Mouse (Mus musculus) heart, embryonic 13.5 days (tissue): ENCODE measurements around the gene Emilin1. TPM values are rescaled to one million over a fixed set of nuclear protein-coding genes. Genes with fewer than 3 reads are reported as not detected.

Source experiments
- ATAC-seq: fragments of 200-750 bp; cut with Nextera tagmentation; 2 replicates; pipeline ENCODE4 v1.8.0; 2017; ENCODE audit warnings: moderate TSS enrichment; ENCODE audit not compliant: insufficient number of reproducible peaks, low FRiP score, low TSS enrichment; ENCODE audit errors: extremely low read depth
- H3K27ac ChIP-seq: fragments of 300-500 bp; sonication (generic); replicated peaks from 2 replicates; pipeline ENCODE4 v1.5.1; 2015; ENCODE audit warnings: moderate library complexity, mild to moderate bottlenecking, inconsistent platforms
- H3K27me3 ChIP-seq: fragments of 300-500 bp; sonication (generic); replicated peaks from 2 replicates; pipeline ENCODE4 v1.6.1; 2015; ENCODE audit warnings: mild to moderate bottlenecking, inconsistent platforms
- H3K36me3 ChIP-seq: fragments of 300-500 bp; sonication (generic); 2 replicates; pipeline ENCODE4 v1.6.1; 2015; ENCODE audit warnings: mild to moderate bottlenecking, inconsistent platforms
- H3K4me1 ChIP-seq: fragments of 300-500 bp; sonication (generic); 2 replicates; pipeline ENCODE4 v1.6.1; 2015; ENCODE audit warnings: inconsistent platforms
- H3K4me2 ChIP-seq: fragments of 300-500 bp; sonication (generic); 2 replicates; pipeline ENCODE4 v1.6.1; 2015; ENCODE audit warnings: inconsistent platforms, mild to moderate bottlenecking, moderate library complexity
- H3K4me3 ChIP-seq: fragments of 300-500 bp; sonication (generic); 2 replicates; pipeline ENCODE4 v1.5.1; 2015; ENCODE audit warnings: moderate library complexity, mild to moderate bottlenecking, inconsistent platforms
- H3K9ac ChIP-seq: fragments of 300-500 bp; sonication (generic); 2 replicates; pipeline ENCODE4 v1.6.1; 2015; ENCODE audit warnings: inconsistent platforms, mild to moderate bottlenecking, moderate library complexity
- H3K9me3 ChIP-seq: fragments of 300-500 bp; sonication (generic); 2 replicates; pipeline ENCODE4 v1.6.1; 2016; ENCODE audit warnings: inconsistent platforms
- WGBS: fragments of 180-500 bp; shearing (Covaris S2); methylation state at CpG from one replicate; pipeline ENCODE4 v1.1.7; 2015; ENCODE audit warnings: mixed read lengths; 5-methylcytosine and 5-hydroxymethylcytosine counted together
- polyA plus RNA-seq: library from polyadenylated mRNA; unstranded; fragments of >200 nt; fragmentation: Nextera tagmentation; extraction: Ambion mirVana; gene quantifications from 2 replicates; pipeline ENCODE4 v1.2.1, GENCODE M21; 2015

Gene Emilin1
- polyA plus RNA-seq, 1 experiment from 2014 or later, result 168 TPM

- Histone ChIP-seq H3K36me3 (peaks cover 37% of the 10 kb centered on the region), H3K4me3 (peak within 1 kb of the TSS; percentile 83), H3K4me1 (peaks cover 71% of the 10 kb centered on the region), H3K27me3 (no peaks in the 10 kb centered on the region), H3K4me2 (peak within 1 kb of the TSS; percentile 95), H3K9ac (peak within 1 kb of the TSS; percentile 94), H3K9me3 (no peaks in the 10 kb centered on the region), H3K27ac (peak within 1 kb of the TSS; percentile 99)
- WGBS, result under 1% methylated on average over 58 of the region's 58 CpGs
- peak; percentile 88 for ATAC-seq
These were observed 5.7 kb upstream of the Emilin1 start, which contains the start of gene Ost4 for GRCm38 (mm10) chr5:30907413-30908059. Gene Ost4, minus strand, starts transcription at chr5:30907788.

GRCm38 (mm10) chr5:30908426-30909299 is 4.5 kb upstream of the Emilin1 start:
- Histone ChIP-seq H3K36me3 (peaks cover 25% of the 10 kb centered on the region), H3K4me2 (peak overlapping the region; percentile 95), H3K27me3 (no peaks in the 10 kb centered on the region), H3K9ac (peak overlapping the region; percentile 94), H3K4me1 (peaks cover 80% of the 10 kb centered on the region), H3K27ac (peak overlapping the region; percentile 99), H3K4me3 (peak overlapping the region; percentile 83), H3K9me3 (no peaks in the 10 kb centered on the region)
- ATAC-seq, result peak; percentile 22; the same call in 1 of the 2 replicates
- 25% methylated on average over 13 of the region's 13 CpGs for WGBS

GRCm38 (mm10) chr5:30909300-30909659 is 3.9 kb upstream of the Emilin1 start:
- 18% methylated on average over 7 of the region's 7 CpGs for WGBS
- Histone ChIP-seq H3K9me3 (no peaks in the 10 kb centered on the region), H3K4me1 (peaks cover 86% of the 10 kb centered on the region), H3K4me3 (no peak overlapping the region), H3K36me3 (peaks cover 19% of the 10 kb centered on the region), H3K27me3 (no peaks in the 10 kb centered on the region), H3K27ac (peak overlapping the region; percentile 99), H3K9ac (peak overlapping the region; percentile 94), H3K4me2 (peak overlapping the region; percentile 95)
- no peak for ATAC-seq

- Histone ChIP-seq H3K9me3 (no peaks in the 10 kb centered on the region), H3K4me3 (no peak overlapping the region), H3K27ac (peak overlapping the region; percentile 99), H3K27me3 (no peaks in the 10 kb centered on the region), H3K4me2 (no peak overlapping the region), H3K9ac (peak overlapping the region; percentile 94; the same call in 1 of the 2 replicates), H3K36me3 (peaks cover 13% of the 10 kb centered on the region), H3K4me1 (peaks cover 91% of the 10 kb centered on the region)
- ATAC-seq, result no peak
- WGBS, result 80% methylated on average over 7 of the region's 7 CpGs
These were observed 3.3 kb upstream of the Emilin1 start for GRCm38 (mm10) chr5:30909863-30910262.

- no peaks in the 10 kb centered on the region for H3K27me3 ChIP-seq
- H3K4me3 ChIP-seq, result no peak overlapping the region
- peaks cover 91% of the 10 kb centered on the region for H3K4me1 ChIP-seq
- no peak overlapping the region for H3K9ac ChIP-seq
- no peak for ATAC-seq
- H3K9me3 ChIP-seq, result no peaks in the 10 kb centered on the region
- H3K36me3 ChIP-seq, result peaks cover 7% of the 10 kb centered on the region
- H3K4me2 ChIP-seq, result no peak overlapping the region
- peak overlapping the region; percentile 96 for H3K27ac ChIP-seq
These were observed 2.7 kb upstream of the Emilin1 start for GRCm38 (mm10) chr5:30910481-30910880.

- Histone ChIP-seq H3K27me3 (no peaks in the 10 kb centered on the region), H3K27ac (peak overlapping the region; percentile 96), H3K4me3 (no peak overlapping the region), H3K4me2 (peak overlapping the region; percentile 79; the same call in 1 of the 2 replicates), H3K9me3 (no peaks in the 10 kb centered on the region), H3K36me3 (peaks cover 6% of the 10 kb centered on the region), H3K4me1 (peaks cover 92% of the 10 kb centered on the region), H3K9ac (peak overlapping the region; percentile 83)
- WGBS, result 55% methylated on average over 5 of the region's 5 CpGs
- ATAC-seq, result no peak
These were observed 1.0 kb upstream of the Emilin1 start for GRCm38 (mm10) chr5:30912156-30912555.

- Histone ChIP-seq H3K27me3 (no peaks in the 10 kb centered on the region), H3K4me3 (peak overlapping the region; percentile 59), H3K9me3 (no peaks in the 10 kb centered on the region), H3K4me2 (peak overlapping the region; percentile 79), H3K27ac (peak overlapping the region; percentile 96), H3K4me1 (peaks cover 88% of the 10 kb centered on the region), H3K9ac (peak overlapping the region; percentile 83), H3K36me3 (peaks cover 26% of the 10 kb centered on the region)
- WGBS, result 48% methylated on average over 7 of the region's 7 CpGs
- no peak for ATAC-seq
These were observed 966 bp downstream of the Emilin1 start for GRCm38 (mm10) chr5:30914101-30914635.

GRCm38 (mm10) chr5:30914849-30915248 is 1.6 kb downstream of the Emilin1 start:
- WGBS, result 50% methylated on average over 6 of the region's 6 CpGs
- H3K9ac ChIP-seq, result peak overlapping the region; percentile 83
- H3K4me1 ChIP-seq, result peaks cover 82% of the 10 kb centered on the region
- H3K36me3 ChIP-seq, result peaks cover 33% of the 10 kb centered on the region
- H3K4me3 ChIP-seq, result peak overlapping the region; percentile 59
- ATAC-seq, result no peak
- peak overlapping the region; percentile 79 for H3K4me2 ChIP-seq
- H3K27ac ChIP-seq, result peak overlapping the region; percentile 96
- H3K27me3 ChIP-seq, result no peaks in the 10 kb centered on the region
- no peaks in the 10 kb centered on the region for H3K9me3 ChIP-seq

GRCm38 (mm10) chr5:30915456-30915855 is 2.3 kb downstream of the Emilin1 start:
- peaks cover 79% of the 10 kb centered on the region for H3K4me1 ChIP-seq
- H3K36me3 ChIP-seq, result peaks cover 38% of the 10 kb centered on the region
- peak overlapping the region; percentile 59 for H3K4me3 ChIP-seq
- ATAC-seq, result no peak
- peak overlapping the region; percentile 79 for H3K4me2 ChIP-seq
- peak overlapping the region; percentile 96 for H3K27ac ChIP-seq
- H3K9me3 ChIP-seq, result no peaks in the 10 kb centered on the region
- H3K9ac ChIP-seq, result peak overlapping the region; percentile 83
- H3K27me3 ChIP-seq, result no peaks in the 10 kb centered on the region
- 46% methylated on average over 9 of the region's 9 CpGs for WGBS

- Histone ChIP-seq H3K4me2 (peak overlapping the region; percentile 79), H3K9me3 (no peaks in the 10 kb centered on the region), H3K4me3 (peak overlapping the region; percentile 59), H3K27me3 (no peaks in the 10 kb centered on the region), H3K4me1 (peaks cover 79% of the 10 kb centered on the region), H3K9ac (peak overlapping the region; percentile 83), H3K27ac (peak overlapping the region; percentile 96), H3K36me3 (peaks cover 44% of the 10 kb centered on the region)
- peak; percentile 58; the same call in 1 of the 2 replicates for ATAC-seq
- WGBS, result 2% methylated on average over 7 of the region's 7 CpGs
These were observed 2.8 kb downstream of the Emilin1 start for GRCm38 (mm10) chr5:30915974-30916433.

GRCm38 (mm10) chr5:30916841-30917240 is 3.6 kb downstream of the Emilin1 start:
- peak overlapping the region; percentile 96 for H3K27ac ChIP-seq
- no peak overlapping the region for H3K4me3 ChIP-seq
- H3K27me3 ChIP-seq, result no peaks in the 10 kb centered on the region
- WGBS, result 91% methylated on average over 9 of the region's 9 CpGs
- H3K36me3 ChIP-seq, result peaks cover 46% of the 10 kb centered on the region
- H3K9me3 ChIP-seq, result no peaks in the 10 kb centered on the region
- no peak for ATAC-seq
- 0 out of 2 replicates have a peak overlapping the region, but pooled peaks have one; percentile 3 for H3K9ac ChIP-seq
- peak overlapping the region; percentile 79 for H3K4me2 ChIP-seq
- H3K4me1 ChIP-seq, result peaks cover 76% of the 10 kb centered on the region
